Mouse (Mus musculus) hindbrain, embryonic 15.5 days (tissue): ENCODE measurements at regions not wholly inside any gene's neighbourhood (a gene's known extent, or its start where the extent isn't known, plus 50 kb on each side); places are given as distances from the start of the nearest gene placed in this dataset.
"Not testable (repeated sequence)": the region's sequence is repeated elsewhere in the genome, so short reads cannot be mapped to it uniquely, and the experiment has no call there.

Experiments
- ATAC-seq: fragments of 200-750 bp; cut with Nextera tagmentation; 2 replicates; pipeline ENCODE4 v1.8.0; 2017; ENCODE audit warnings: low read depth, moderate number of reproducible peaks, moderate TSS enrichment; ENCODE audit not compliant: low FRiP score
- H3K27ac ChIP-seq: fragments of 300-500 bp; sonication (generic); replicated peaks from 2 replicates; pipeline ENCODE4 v1.5.1; 2015; ENCODE audit warnings: mild to moderate bottlenecking, inconsistent platforms
- H3K27me3 ChIP-seq: fragments of 300-500 bp; sonication (generic); 2 replicates; pipeline ENCODE4 v1.6.1; 2015; ENCODE audit warnings: control low read depth, inconsistent platforms
- H3K36me3 ChIP-seq: fragments of 300-500 bp; sonication (generic); 2 replicates; pipeline ENCODE4 v1.6.1; 2015; ENCODE audit warnings: control low read depth, inconsistent platforms
- H3K4me1 ChIP-seq: fragments of 300-500 bp; sonication (generic); replicated peaks from 2 replicates; pipeline ENCODE4 v1.6.1; 2015; ENCODE audit warnings: control low read depth, inconsistent platforms
- H3K4me2 ChIP-seq: fragments of 300-500 bp; sonication (generic); 2 replicates; pipeline ENCODE4 v1.6.1; 2015; ENCODE audit warnings: moderate library complexity, mild to moderate bottlenecking, inconsistent platforms
- H3K4me3 ChIP-seq: fragments of 300-500 bp; sonication (generic); 2 replicates; pipeline ENCODE4 v1.5.1; 2015; ENCODE audit warnings: mild to moderate bottlenecking, inconsistent platforms
- H3K9ac ChIP-seq: fragments of 300-500 bp; sonication (generic); 2 replicates; pipeline ENCODE4 v1.6.1; 2015; ENCODE audit warnings: inconsistent platforms
- H3K9me3 ChIP-seq: fragments of 300-500 bp; sonication (generic); 2 replicates; pipeline ENCODE4 v1.6.1; 2016; ENCODE audit warnings: control low read depth, inconsistent platforms
- WGBS: fragments of 180-500 bp; shearing (Covaris S2); methylation state at CpG from one replicate; pipeline ENCODE4 v1.1.7; 2015; 5-methylcytosine and 5-hydroxymethylcytosine counted together

- no peak overlapping the region for H3K9ac ChIP-seq
- no peak overlapping the region for H3K27ac ChIP-seq
- no peaks in the 10 kb centered on the region for H3K4me1 ChIP-seq
- no peak overlapping the region for H3K4me2 ChIP-seq
- H3K36me3 ChIP-seq, result no peaks in the 10 kb centered on the region
- ATAC-seq, result no peak
- no peaks in the 10 kb centered on the region for H3K27me3 ChIP-seq
- WGBS, result 57% methylated on average over 1 of the region's 1 CpGs
- no peak overlapping the region for H3K4me3 ChIP-seq
- 0 out of 2 replicates have a peak, but pooled peaks cover 1% of the 10 kb centered on the region for H3K9me3 ChIP-seq
These were observed 120.4 kb upstream of the Pcsk1 start for GRCm38 (mm10) chr13:74969244-74969643.

DNA sequence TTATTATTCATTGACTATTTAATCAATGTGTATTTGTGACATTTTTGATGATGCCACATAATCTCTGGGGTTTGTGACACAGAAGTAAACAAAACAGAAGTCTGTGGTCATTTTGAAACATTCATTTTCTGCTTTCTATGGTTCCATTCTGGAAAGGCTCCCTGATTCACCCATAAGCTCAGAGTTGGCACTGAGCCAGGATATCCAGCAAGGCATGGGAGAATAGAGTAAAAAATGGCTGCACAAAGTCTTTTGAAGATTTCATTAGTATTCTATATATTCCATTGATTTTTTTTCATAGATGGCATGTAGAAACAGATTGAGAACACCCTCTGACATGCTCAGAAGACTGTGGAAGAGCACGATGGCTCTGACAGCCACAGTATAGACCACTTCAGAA is 133.8 kb upstream of the Pcsk1 start:
- ATAC-seq, result no peak
- no peaks in the 10 kb centered on the region for H3K27me3 ChIP-seq
- no peak overlapping the region for H3K4me3 ChIP-seq
- no peak overlapping the region for H3K9ac ChIP-seq
- no peaks in the 10 kb centered on the region for H3K4me1 ChIP-seq
- no peaks in the 10 kb centered on the region for H3K36me3 ChIP-seq
- 58% methylated on average over 1 of the region's 1 CpGs for WGBS
- no peak overlapping the region for H3K27ac ChIP-seq
- H3K4me2 ChIP-seq, result no peak overlapping the region
- H3K9me3 ChIP-seq, result no peaks in the 10 kb centered on the region

- not testable (repeated sequence) for H3K4me3 ChIP-seq, H3K36me3 ChIP-seq, H3K27me3 ChIP-seq, H3K9ac ChIP-seq, H3K4me1 ChIP-seq, H3K27ac ChIP-seq, H3K9me3 ChIP-seq, H3K4me2 ChIP-seq, ATAC-seq
- 39% methylated on average over 2 of the region's 2 CpGs for WGBS
These were observed 105.0 kb upstream of the Cast start for GRCm38 (mm10) chr13:74913655-74914054.

GRCm38 (mm10) chr13:74903213-74904055 is 94.8 kb upstream of the Cast start:
- H3K36me3 ChIP-seq, result no peaks in the 10 kb centered on the region
- no peak overlapping the region for H3K9ac ChIP-seq
- no peaks in the 10 kb centered on the region for H3K27me3 ChIP-seq
- no peaks in the 10 kb centered on the region for H3K9me3 ChIP-seq
- H3K4me3 ChIP-seq, result no peak overlapping the region
- H3K4me1 ChIP-seq, result no peaks in the 10 kb centered on the region
- H3K4me2 ChIP-seq, result no peak overlapping the region
- H3K27ac ChIP-seq, result 0 out of 2 replicates have a peak overlapping the region, but pooled peaks have one; percentile 30
- peak; percentile 86 for ATAC-seq
- 66% methylated on average over 1 of the region's 1 CpGs for WGBS

GRCm38 (mm10) chr13:74889859-74890469 is 81.4 kb upstream of the Cast start:
- 88% methylated on average over 8 of the region's 8 CpGs for WGBS
- Histone ChIP-seq H3K4me2 (no peak overlapping the region), H3K36me3 (no peaks in the 10 kb centered on the region), H3K4me1 (no peaks in the 10 kb centered on the region), H3K4me3 (no peak overlapping the region), H3K9me3 (no peaks in the 10 kb centered on the region), H3K27me3 (no peaks in the 10 kb centered on the region), H3K9ac (no peak overlapping the region), H3K27ac (no peak overlapping the region)
- ATAC-seq, result no peak

- Histone ChIP-seq H3K9me3 (no peaks in the 10 kb centered on the region), H3K27me3 (no peaks in the 10 kb centered on the region), H3K4me2 (no peak overlapping the region), H3K27ac (no peak overlapping the region), H3K9ac (no peak overlapping the region), H3K4me3 (no peak overlapping the region), H3K4me1 (no peaks in the 10 kb centered on the region), H3K36me3 (no peaks in the 10 kb centered on the region)
- ATAC-seq, result no peak
- WGBS, result 88% methylated on average over 1 of the region's 1 CpGs
These were observed 59.1 kb upstream of the Cast start for GRCm38 (mm10) chr13:74867720-74868119.

DNA sequence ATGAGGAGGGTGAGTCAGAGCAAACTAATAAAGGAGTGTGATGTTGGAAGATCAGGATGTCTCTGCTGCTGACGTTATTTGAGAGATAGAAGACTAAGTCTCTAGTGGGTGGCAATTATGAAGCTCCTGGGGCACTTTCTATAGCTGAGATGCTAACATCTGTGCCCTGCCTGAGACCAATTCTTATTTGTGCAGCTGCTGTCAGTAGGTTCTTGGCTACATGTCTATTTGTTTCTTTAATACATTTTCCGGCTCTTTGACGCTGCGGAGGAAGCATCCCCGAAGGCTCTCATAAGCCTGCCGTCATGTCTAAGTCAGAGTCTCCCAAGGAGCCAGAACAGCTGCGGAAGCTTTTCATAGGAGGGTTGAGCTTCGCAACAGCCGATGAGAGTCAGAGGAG is 55.4 kb upstream of the Cast start:
- H3K4me1 ChIP-seq, result no peaks in the 10 kb centered on the region
- H3K27me3 ChIP-seq, result no peaks in the 10 kb centered on the region
- H3K36me3 ChIP-seq, result no peaks in the 10 kb centered on the region
- no peak overlapping the region for H3K4me3 ChIP-seq
- 81% methylated on average over 9 of the region's 9 CpGs for WGBS
- no peak overlapping the region for H3K27ac ChIP-seq
- no peaks in the 10 kb centered on the region for H3K9me3 ChIP-seq
- H3K4me2 ChIP-seq, result no peak overlapping the region
- no peak for ATAC-seq
- H3K9ac ChIP-seq, result no peak overlapping the region

DNA sequence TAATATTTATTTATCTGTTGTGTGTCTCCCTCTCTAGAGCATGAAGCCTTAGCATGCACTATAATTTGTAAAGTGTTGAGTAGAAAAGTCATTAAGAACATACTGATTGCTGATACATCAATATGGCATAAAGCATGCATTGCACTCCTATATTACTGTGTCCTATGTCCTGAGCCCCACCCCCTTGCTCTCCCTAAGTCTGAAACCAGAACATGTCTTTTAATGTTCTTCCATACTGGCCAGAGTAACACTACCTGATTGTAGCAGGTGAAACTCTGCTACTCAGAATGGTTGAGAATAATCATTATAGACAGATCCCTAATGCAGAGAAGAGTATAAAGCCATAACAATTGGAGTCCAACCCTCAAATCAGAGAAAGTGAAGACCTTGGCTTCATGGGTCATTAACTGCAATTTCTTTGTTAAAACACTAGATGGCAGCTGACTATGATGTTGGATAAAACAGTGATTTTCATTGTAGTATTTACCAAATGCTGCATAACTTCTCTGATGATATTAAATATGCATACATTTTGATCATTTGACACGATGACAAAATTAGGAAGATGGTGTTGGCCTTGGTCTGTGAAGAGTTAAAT is 52.9 kb upstream of the Cast start:
- Histone ChIP-seq H3K4me2 (no peak overlapping the region), H3K4me1 (no peaks in the 10 kb centered on the region), H3K36me3 (no peaks in the 10 kb centered on the region), H3K9ac (no peak overlapping the region), H3K4me3 (no peak overlapping the region), H3K9me3 (no peaks in the 10 kb centered on the region), H3K27ac (no peak overlapping the region), H3K27me3 (no peaks in the 10 kb centered on the region)
- 15% methylated on average over 1 of the region's 1 CpGs for WGBS
- ATAC-seq, result no peak
